Mouse (Mus musculus) R1 (cell line): Measurements from ENCODE around the gene Dars.
A peak's percentile ranks its signal among the peaks of the same experiment; 100 is the strongest.
"Not testable (repeated sequence)": the region's sequence is repeated elsewhere in the genome, so short reads cannot be mapped to it uniquely, and the experiment has no call there.

Source experiments
- DNase-seq: peaks from one replicate; pipeline ENCODE4 v3.0.0-alpha.2; 2018; ENCODE audit warnings: low read depth, low spot score

Gene Dars

GRCm38 (mm10) chr1:128344232-128344631, 72.9 kb downstream of the Dars start:
- DNase-seq: peak; percentile 71

- no peak for DNase-seq
Measured at GRCm38 (mm10) chr1:128337708-128338320, 79.4 kb downstream of the Dars start.

- DNase-seq: no peak
Measured at GRCm38 (mm10) chr1:128330313-128330712, 86.9 kb downstream of the Dars start.

- DNase-seq: no peak
Measured at GRCm38 (mm10) chr1:128328218-128328617, 89.0 kb downstream of the Dars start, which contains the start of gene Lct. Lct (minus strand) TSS chr1:128328318.

DNA sequence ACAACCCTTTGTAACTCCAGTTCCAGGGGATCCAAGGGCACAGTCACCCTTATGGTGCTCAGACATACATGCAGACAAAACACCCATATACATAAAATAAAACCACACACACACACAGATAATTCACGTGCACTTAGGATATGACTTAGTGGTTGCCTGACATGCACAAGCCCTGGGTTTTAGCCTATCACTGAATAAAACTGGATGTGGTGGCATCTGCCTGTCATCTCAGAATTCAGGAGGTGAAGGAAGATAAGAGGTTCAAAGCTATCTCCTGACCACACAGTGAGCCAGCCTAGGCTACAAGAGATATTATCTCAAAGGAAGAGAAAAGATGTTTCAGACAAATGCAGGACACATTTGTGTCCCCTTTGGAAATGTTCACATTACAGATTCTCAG, 90.0 kb downstream of the Dars start:
- DNase-seq: no peak

DNA sequence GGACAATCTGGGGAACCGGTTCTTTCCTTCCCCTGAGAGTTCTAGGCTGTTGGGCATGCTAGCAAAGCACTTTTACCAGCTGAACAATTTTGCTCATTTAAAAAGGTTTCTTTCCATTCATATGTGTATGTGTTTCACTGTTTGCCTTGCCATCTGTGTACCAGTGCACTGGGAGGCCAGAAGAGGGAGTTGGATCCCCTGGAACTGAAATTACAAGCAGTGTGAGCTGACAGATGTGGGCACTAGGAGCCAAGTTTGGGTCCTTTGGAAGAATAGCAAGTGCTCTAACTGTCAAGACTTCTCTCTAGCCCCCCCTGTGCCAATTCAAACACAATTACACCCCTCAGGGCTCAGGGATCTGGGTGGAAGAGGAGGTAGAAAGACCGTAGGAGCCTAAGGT, 92.4 kb downstream of the Dars start:
- DNase-seq: no peak

DNA sequence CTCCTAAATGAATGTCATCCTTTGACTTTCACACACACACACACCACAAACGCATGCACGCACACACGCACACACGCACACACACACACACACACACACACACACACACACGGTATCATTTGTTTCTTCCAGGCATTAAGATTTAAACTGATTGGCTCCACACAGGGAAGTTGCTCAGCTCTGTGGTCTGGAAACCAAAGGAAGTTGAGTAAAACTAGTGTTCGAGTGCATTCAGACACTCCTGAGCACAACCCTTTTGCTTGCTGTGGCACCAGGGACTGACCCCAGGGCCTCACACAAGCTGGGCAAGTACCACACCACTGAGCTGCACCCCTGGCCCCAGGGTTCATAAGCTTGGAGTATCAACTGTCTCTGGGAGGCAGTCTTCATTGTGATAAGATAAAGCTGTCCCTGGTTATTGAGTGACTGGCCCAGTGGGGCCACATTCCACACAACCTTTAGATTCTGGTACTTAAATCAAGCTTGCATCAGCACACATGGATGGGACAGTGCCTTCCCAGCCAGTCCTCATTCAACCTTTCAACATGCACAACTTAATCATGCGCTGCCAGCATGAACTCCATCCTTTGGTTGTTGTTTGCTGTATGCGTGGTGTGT, 94.0 kb downstream of the Dars start:
- no peak for DNase-seq

DNA sequence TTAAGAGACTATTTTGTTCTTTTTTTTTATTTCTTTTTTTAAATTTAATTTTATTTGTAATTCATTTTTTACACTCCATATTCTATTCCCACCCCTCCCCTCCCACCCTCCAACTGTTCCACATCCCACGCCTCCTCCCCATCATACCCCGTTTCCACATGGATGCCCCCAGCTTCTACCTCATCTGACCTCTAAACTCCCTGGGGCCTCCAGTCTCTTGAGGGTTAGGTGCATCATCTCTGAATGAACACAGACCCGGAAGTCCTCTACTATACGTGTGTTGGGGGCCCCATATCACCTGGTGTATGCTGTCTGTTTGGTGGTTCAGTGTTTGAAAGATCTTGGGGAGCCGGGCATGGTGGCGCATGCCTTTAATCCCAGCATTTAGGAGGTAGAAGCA, 97.9 kb downstream of the Dars start:
- DNase-seq: not testable (repeated sequence)

- DNase-seq: no peak
Measured at GRCm38 (mm10) chr1:128314665-128315064, 102.5 kb downstream of the Dars start.
